Mouse (Mus musculus) megakaryocyte, embryonic 14.5 days (primary cell): ENCODE data around the gene Serbp1. TPM values are rescaled to one million over a fixed set of nuclear protein-coding genes. Genes with fewer than 3 reads are reported as not detected.
A peak's percentile ranks its signal among the peaks of the same experiment; 100 is the strongest.

ENCODE experiments used
- H3K27me3 ChIP-seq: replicated peaks from 2 replicates; pipeline ENCODE3; 2012; ENCODE audit warnings: inconsistent platforms
- H3K36me3 ChIP-seq: replicated peaks from 2 replicates; pipeline ENCODE3; 2012; ENCODE audit warnings: low read length, inconsistent platforms, mixed read lengths
- H3K4me1 ChIP-seq: 2 replicates; pipeline ENCODE4 v1.6.1; 2012; ENCODE audit warnings: inconsistent platforms
- H3K4me3 ChIP-seq: replicated peaks from 2 replicates; pipeline ENCODE3; 2012; ENCODE audit warnings: moderate library complexity, mild to moderate bottlenecking, inconsistent platforms
- H3K9me3 ChIP-seq: 2 replicates; pipeline ENCODE4 v1.6.1; 2012; ENCODE audit warnings: inconsistent platforms
- FLI1 ChIP-seq: IDR thresholded peaks from 2 replicates; pipeline ENCODE4 v1.6.1; 2012; ENCODE audit warnings: low read length, inconsistent platforms, mixed read lengths
- GATA1 ChIP-seq: IDR thresholded peaks from 3 replicates; pipeline ENCODE4 v1.6.1; 2012; ENCODE audit warnings: mixed read lengths, low read length, inconsistent platforms, borderline replicate concordance
- polyA plus RNA-seq: library from polyadenylated mRNA; stranded (reverse); fragments of >175 nt; gene quantifications from 2 replicates; pipeline ENCODE4 v1.2.3, GENCODE M21; 2012; ENCODE audit warnings: low replicate concordance; ENCODE audit not compliant: insufficient read depth

The Serbp1 gene
- polyA plus RNA-seq, 1 experiment, result 1,065 TPM

- H3K4me1 ChIP-seq, result peaks cover 10% of the 10 kb centered on the region
- no peak overlapping the region for H3K4me3 ChIP-seq
- H3K36me3 ChIP-seq, result no peaks in the 10 kb centered on the region
- no peaks in the 10 kb centered on the region for H3K9me3 ChIP-seq
- H3K27me3 ChIP-seq, result peaks cover 17% of the 10 kb centered on the region
- TF ChIP-seq FLI1 (no peak), GATA1 (no peak)
These were observed 7.0 kb upstream of the Serbp1 start for GRCm38 (mm10) chr6:67230950-67231349.

GRCm38 (mm10) chr6:67235649-67236048 lies 2.3 kb upstream of the Serbp1 start:
- 0 out of 2 replicates have a peak, but pooled peaks cover 3% of the 10 kb centered on the region for H3K4me1 ChIP-seq
- H3K9me3 ChIP-seq, result no peaks in the 10 kb centered on the region
- H3K27me3 ChIP-seq, result peaks cover 3% of the 10 kb centered on the region
- no peaks in the 10 kb centered on the region for H3K36me3 ChIP-seq
- H3K4me3 ChIP-seq, result no peak overlapping the region
- TF ChIP-seq FLI1 (no peak), GATA1 (no peak)

GRCm38 (mm10) chr6:67236491-67237234 lies 1.3 kb upstream of the Serbp1 start:
- 0 out of 2 replicates have a peak, but pooled peaks cover 3% of the 10 kb centered on the region for H3K4me1 ChIP-seq
- TF ChIP-seq GATA1, result no peak
- TF ChIP-seq FLI1, result no peak
- H3K9me3 ChIP-seq, result no peaks in the 10 kb centered on the region
- H3K27me3 ChIP-seq, result peaks cover 3% of the 10 kb centered on the region
- no peaks in the 10 kb centered on the region for H3K36me3 ChIP-seq
- H3K4me3 ChIP-seq, result no peak overlapping the region

- TF ChIP-seq GATA1 (no peak), FLI1 (no peak)
- H3K27me3 ChIP-seq, result no peaks in the 10 kb centered on the region
- no peaks in the 10 kb centered on the region for H3K36me3 ChIP-seq
- H3K9me3 ChIP-seq, result peaks cover 3% of the 10 kb centered on the region; the same call in 1 of the 2 replicates
- 0 out of 2 replicates have a peak, but pooled peaks cover 3% of the 10 kb centered on the region for H3K4me1 ChIP-seq
- H3K4me3 ChIP-seq, result no peak overlapping the region
These were observed 3.3 kb downstream of the Serbp1 start for GRCm38 (mm10) chr6:67241263-67241662.

GRCm38 (mm10) chr6:67243765-67244420 lies 5.9 kb downstream of the Serbp1 start:
- TF ChIP-seq GATA1 (no peak), FLI1 (no peak)
- Histone ChIP-seq H3K4me1 (no peaks in the 10 kb centered on the region), H3K27me3 (no peaks in the 10 kb centered on the region), H3K9me3 (peaks cover 3% of the 10 kb centered on the region; the same call in 1 of the 2 replicates), H3K36me3 (no peaks in the 10 kb centered on the region), H3K4me3 (no peak overlapping the region)

- Histone ChIP-seq H3K36me3 (no peaks in the 10 kb centered on the region), H3K4me3 (no peak overlapping the region), H3K9me3 (peaks cover 3% of the 10 kb centered on the region; the same call in 1 of the 2 replicates), H3K27me3 (no peaks in the 10 kb centered on the region), H3K4me1 (no peaks in the 10 kb centered on the region)
- TF ChIP-seq GATA1 (no peak), FLI1 (no peak)
These were observed 6.5 kb downstream of the Serbp1 start for GRCm38 (mm10) chr6:67244451-67244850.

- H3K4me3 ChIP-seq, result no peak overlapping the region
- no peaks in the 10 kb centered on the region for H3K36me3 ChIP-seq
- TF ChIP-seq FLI1, result no peak
- TF ChIP-seq GATA1, result no peak
- no peaks in the 10 kb centered on the region for H3K27me3 ChIP-seq
- H3K9me3 ChIP-seq, result no peaks in the 10 kb centered on the region
- H3K4me1 ChIP-seq, result no peaks in the 10 kb centered on the region
These were observed 13.1 kb downstream of the Serbp1 start for GRCm38 (mm10) chr6:67251095-67251494.

- TF ChIP-seq GATA1 (no peak), FLI1 (no peak)
- peaks cover 15% of the 10 kb centered on the region for H3K4me1 ChIP-seq
- H3K4me3 ChIP-seq, result no peak overlapping the region
- H3K9me3 ChIP-seq, result no peaks in the 10 kb centered on the region
- H3K36me3 ChIP-seq, result no peaks in the 10 kb centered on the region
- H3K27me3 ChIP-seq, result no peaks in the 10 kb centered on the region
These were observed 27.0 kb downstream of the Serbp1 start for GRCm38 (mm10) chr6:67264935-67265334.

GRCm38 (mm10) chr6:67266159-67266657 lies 28.2 kb downstream of the Serbp1 start:
- Histone ChIP-seq H3K36me3 (peaks cover 2% of the 10 kb centered on the region), H3K9me3 (no peaks in the 10 kb centered on the region), H3K4me1 (peaks cover 23% of the 10 kb centered on the region), H3K4me3 (peak overlapping the region; percentile 99), H3K27me3 (no peaks in the 10 kb centered on the region)
- TF ChIP-seq GATA1, result no peak

- TF ChIP-seq FLI1 (peak; percentile 81), GATA1 (no peak)
- H3K36me3 ChIP-seq, result peaks cover 9% of the 10 kb centered on the region
- no peaks in the 10 kb centered on the region for H3K27me3 ChIP-seq
These were observed 28.9 kb downstream of the Serbp1 start for GRCm38 (mm10) chr6:67266664-67267407.

More at GRCm38 (mm10) chr6:67266664-67267407, 28.9 kb downstream of the Serbp1 start:
- Histone ChIP-seq H3K4me3 (peak overlapping the region; percentile 99), H3K4me1 (peaks cover 29% of the 10 kb centered on the region), H3K9me3 (no peaks in the 10 kb centered on the region)
